Mouse (Mus musculus) adrenal gland, postnatal 4 days (tissue): ENCODE results near the gene Negr1. TPM values are rescaled to one million over a fixed set of nuclear protein-coding genes. Genes with fewer than 3 reads are reported as not detected.

ENCODE experiments used
- DNase-seq, 2 experiments: peaks; one replicate each; pipeline ENCODE4 v3.0.0; 2021 to 2022; ENCODE audit warnings: low spot score in 2 of 2, mixed read lengths in 2 of 2
- total RNA-seq, 2 experiments: library from RNA; stranded (reverse); gene quantifications; 2 replicates each; pipeline ENCODE4 v1.2.3; 2021

Gene Negr1
- total RNA-seq, 2 experiments from 2014 or later = 10.5 to 11.5 TPM

DNA sequence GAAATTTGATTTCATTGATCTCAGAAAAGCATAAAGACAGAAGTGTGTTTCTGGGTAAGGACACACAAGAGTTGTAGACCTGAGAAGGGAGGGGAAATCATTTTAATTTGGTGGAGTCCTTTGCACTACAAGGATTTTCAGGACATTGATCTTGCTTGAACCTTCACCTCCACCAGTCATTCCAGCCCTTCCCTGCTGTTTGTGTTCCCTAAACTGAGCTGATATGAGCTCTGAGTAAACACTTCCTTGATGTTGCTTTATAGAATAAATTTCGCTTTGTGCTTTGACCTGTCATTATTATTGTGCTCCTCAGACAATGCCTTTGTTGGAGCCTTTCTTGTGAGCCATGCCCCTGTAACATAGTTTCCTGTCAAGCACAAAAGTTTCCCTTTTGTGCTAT is 335.0 kb downstream of the Negr1 start:
- no peak for DNase-seq

DNA sequence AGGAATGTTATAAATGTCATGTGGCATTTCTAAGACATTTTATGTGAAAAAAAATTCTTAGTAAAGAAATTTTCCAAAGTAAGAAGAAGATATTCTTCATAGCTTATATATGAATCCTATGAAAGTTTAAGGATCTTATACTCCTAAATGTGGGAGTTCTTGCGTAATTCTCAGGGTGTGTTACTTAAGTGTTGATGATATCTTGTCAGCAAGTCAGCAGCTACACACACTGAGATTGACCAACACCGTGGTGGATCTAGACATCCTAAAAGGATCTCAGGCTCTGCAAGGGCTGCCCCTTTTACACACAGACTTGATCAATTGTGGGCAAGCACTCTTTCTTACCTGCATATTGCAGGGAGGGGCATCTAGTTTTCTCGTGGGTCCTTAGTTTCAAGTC is 339.5 kb downstream of the Negr1 start:
- no peak for DNase-seq

DNA sequence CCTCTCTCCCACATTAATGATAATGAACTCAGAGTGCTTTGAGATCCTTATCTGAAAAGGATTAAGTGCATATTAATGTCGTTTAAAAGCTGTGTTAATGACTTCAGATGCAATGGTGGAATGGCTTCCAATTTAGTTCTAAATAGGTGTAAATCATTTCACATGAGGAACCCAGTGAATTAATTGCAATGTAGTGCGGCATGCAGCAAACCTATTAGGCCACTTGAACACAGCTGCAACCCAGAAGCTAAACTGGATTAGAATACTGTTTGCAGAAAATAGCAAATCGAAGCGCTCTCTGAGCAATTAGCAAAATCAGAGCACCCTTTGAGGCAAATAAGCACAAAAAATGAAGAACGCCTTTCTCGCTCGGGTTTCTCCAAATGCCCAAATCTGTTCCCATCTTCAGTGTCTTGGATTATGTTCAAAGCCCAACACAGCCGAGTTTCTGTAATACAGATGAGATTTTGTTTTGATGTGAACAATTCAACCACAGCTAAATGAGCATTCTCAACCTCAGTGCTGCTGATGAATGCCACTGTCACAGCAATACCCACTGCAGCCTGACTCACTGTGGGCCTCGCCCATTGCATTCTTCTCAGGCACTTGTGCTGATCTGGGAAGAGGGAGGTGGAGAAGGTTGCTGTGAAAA is 342.5 kb downstream of the Negr1 start:
- DNase-seq = no peak

DNA sequence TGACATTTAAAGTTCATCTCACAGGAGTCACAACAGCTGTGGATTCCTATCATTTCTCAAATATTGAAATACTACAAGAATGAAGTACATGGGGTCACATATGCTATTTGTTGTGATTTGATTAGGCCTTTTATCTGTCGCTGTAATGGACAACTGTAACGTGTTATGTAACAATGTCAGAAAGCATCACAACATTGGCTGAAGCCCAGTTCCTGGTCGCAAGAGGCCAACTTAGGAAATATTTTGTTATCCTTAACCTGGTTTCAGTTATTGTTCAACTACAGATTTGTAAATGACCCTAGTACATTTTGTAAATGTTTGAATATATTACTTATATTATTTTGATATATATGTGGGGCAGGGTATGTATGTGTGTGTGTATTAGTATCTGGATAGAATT is 351.2 kb downstream of the Negr1 start:
- no peak for DNase-seq

DNA sequence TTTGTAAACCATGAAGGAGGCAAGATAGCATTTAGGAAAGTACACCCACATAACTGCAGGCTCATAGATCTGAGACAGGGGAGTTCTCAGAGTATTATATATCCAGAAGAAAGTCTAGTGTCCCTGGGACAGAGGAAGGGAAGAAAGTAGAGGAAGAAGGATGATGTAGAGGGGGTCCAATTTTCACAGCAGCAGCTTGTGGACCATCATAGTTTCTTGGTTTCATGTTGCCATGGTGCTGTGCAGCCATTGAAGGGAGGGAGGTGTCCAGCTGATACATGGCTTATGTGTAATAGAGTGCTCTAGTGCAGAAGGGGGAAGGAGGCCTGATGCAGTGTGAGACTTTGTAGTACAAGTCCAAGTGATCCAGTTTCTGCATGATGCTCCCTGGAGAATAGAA is 359.8 kb downstream of the Negr1 start:
- no peak for DNase-seq

DNA sequence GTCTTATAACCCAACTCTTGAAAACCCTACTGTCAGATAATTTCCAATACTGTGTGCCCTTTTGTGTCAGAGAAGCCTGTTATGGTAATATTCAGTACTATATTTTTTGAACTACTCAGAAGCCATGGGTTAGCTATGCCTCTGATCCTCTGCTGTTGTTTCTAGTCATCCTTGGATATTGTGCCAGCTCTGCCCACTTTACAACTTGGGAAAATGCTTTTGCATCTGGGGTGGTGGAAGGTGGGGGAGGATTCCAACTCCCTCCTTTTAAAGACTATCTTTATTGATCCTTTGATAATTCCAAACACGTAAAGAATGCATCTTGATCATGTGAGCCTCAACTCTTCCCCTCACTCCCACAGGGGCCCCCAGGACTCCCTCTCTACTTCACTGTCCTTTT is 361.6 kb downstream of the Negr1 start:
- no peak for DNase-seq

DNA sequence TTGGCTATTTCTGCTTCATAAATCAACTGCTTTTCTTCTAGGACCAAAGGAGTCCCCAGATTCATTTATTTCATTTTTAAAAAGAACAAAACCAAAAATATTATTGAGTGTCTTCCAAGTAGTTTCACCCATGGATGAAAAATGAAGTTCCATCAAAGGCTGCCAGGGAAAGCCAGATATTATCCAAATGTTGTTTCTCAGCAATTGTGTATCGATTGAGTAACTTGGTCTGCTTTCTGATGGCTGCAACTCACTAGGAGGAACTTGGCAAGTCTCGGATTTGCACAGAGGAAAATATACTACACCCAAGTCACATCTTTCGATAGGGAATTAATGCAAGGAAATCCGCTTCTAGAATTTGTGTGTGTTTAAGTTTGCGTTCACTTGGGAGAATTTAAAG is 363.5 kb downstream of the Negr1 start:
- no peak for DNase-seq

DNA sequence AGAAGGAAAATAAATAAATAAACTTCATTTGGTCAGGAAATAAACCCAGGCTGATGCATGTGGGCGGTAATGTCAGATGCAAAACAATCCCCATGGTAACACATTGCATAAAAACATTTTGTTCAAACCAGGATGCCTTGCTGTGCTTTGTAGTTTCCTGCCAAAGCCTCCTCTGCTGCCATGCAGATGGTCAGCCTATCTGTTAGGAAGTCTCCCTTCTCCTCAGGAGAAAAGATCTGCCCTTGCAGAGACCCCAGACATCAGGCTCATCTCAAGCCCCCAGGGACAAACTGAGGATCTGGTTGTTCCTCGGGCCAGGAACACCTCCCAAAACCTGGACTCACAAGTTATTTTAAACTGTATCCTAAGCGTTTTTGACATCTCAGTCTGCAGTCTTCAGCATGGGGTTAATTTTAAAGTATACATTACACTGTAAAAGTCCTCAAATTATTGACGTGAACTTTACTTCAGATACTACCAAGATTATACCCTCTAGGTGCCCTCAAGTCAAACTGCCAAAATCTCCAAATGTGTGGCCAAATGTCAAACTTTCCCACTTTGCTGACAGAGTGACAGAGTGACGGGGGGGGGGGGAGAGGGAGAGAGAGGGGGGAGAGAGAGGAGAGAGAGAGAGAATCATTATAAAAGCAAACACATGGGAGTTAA is 366.9 kb downstream of the Negr1 start:
- DNase-seq = no peak

DNA sequence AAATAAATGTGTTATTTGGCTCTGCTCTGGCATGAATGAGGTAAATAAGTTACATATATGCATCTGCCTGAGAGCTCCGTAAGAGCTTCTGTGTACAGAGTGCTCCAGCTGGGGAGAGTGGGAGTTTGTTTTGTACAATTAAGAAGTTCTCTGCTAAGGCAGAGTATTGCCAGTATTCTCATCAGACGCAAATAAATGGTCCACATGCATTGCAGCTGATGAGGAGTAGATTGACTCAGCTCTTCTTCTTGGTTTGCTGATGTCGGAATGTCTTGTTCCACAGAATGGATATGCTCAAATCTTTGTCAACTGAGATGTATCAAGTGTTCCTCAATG is 367.4 kb downstream of the Negr1 start:
- no peak for DNase-seq

DNA sequence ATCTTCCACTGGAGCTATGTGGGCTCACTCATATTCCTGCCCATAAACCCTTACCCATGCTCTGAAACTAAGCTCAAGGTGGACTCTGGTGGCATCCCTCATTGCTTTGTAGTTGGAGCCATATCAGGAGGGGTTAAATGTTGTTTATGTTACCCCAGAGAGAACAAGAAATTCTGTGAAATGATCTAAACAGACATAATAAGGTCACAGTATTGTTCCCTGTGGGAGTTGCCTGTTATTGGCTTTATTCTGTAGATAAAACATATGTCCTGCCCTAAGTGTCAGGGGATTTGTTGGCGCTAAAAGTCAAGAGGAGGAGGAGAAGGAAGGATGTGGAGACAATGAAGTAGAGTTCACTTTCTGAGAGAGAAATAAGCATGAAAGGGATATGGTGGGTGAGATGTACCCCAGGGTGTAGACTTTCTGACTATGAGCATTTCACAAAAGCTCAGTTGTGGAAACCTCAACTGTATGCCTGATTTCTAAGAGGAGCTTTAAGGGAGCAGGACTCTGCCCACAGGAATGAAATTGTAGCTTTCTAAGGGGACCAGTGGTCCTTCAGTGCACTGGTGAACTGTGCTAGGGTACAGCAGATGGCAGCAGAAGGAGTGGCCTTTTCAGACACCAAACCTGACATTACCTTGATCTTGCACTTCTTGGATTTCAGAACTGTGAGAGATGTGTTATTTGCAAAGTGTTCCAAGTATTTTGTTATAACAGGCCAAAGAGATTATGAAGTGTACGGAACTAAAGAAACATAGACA is 368.3 kb downstream of the Negr1 start:
- no peak for DNase-seq

DNA sequence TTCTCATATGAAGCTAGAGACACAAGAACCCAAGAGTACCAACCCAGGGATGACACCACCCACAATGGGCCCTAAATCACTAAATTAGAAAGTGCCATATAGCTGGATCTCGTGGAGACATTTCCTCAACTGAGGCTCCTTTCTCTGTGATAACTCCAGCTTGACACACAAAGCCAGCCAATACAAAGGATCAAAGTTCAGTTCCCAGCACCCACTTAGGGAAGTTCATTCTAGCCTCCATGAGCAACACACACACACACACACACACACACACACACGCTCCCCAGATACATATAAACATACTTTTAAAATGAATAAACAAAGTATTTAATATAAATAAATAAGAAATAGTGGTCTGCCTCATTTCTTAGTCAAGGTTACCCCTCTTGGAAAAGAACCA is 369.4 kb downstream of the Negr1 start:
- no peak for DNase-seq

DNA sequence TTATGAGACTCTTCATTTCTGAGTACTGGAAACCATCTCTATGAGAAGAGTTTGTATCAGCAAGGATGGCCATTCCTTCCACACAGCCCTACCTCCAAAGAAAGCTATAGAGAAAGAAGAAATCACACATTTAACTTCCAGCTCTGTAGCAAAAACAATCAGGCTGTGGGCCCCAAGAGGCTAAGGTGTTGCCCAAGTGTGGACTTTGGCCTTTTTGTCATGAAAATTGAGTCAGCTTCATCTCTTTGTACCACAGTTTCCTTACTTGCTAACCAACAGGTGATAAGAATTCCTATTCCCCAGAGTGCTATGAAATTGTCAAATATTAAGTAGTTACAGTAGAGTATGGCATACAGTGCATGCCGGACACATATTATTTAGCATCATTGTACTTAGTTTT is 369.9 kb downstream of the Negr1 start:
- DNase-seq = no peak

DNA sequence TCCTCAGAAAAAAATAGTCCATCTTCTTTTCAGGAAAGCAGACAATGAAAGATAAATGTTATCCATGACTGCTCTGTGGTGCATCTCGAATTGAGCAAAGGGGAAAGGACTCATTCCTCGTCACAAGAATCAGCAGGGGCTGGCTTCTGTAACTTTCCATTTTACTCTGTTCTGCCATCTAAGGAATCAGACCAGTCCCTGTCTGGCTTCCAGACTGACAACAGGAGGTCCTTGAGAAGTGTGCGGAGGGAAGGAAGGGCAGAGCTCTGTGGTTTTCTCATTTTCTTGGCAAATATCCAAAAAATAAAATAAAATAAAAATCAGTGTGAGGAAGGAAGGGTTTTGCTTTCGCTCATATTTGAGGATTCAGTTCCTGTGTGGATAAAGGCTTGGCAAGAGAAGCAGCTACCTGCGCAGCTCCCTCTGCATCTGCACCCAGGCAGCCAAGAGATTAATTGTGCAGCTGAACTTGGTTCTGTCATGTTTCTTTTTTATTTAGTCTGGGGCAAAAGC is 373.2 kb downstream of the Negr1 start:
- no peak for DNase-seq

DNA sequence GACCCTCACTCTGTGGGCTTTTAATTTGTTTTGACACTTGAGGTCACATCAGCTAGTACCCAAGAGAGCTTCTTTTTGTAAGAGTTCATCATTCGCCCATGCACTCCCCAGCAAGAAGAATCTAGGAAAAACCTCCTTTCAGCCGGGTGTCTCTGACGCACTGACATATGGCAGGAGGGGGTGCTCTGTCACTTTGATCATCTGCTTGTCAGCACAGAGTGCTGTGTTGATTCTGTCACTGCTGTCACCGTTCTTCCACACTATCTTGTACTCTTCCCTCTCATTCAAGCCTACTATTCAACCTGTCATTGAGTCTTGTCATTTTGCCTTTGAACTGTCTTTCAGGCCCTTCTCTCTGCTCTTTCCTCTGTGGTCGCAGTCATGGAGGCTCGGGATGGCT is 385.8 kb downstream of the Negr1 start:
- no peak for DNase-seq

DNA sequence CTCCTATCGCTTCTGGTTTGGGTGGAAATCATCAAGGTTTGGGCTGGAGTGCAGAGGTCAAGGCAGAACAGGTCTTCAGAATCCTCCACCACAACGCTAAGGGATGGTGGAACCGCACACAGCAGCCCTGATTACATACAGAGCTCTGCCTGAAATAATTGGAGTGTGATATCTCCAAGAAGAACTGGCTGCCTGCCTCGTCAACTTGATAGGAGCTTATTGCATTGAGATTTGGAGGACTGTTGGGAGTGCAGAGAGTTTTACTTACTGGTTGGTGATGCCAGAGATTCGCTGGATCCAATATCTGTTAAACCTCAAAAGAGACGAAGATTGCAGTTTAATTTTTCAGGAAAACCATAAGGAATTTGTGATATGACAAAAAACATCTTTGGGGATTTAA is 391.4 kb downstream of the Negr1 start:
- no peak for DNase-seq

DNA sequence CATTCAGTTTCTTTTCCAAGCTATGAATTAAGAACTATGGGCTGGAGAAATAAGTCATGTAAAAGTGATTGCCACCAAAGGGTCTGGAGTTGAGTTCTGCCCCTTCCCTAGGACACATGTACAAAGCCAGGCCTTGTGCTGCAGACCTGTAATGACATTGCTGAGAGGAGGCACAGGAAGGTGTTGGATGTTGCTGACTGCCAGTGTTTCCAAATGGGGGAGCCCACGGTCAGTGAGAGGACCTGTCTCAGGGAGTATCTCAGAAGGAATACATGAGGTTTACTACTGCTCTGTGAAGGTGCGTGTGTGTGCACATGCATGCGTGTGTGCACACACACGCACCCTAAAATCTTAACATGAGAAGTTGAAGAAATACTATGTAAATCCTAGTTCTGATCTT is 393.5 kb downstream of the Negr1 start:
- no peak for DNase-seq

DNA sequence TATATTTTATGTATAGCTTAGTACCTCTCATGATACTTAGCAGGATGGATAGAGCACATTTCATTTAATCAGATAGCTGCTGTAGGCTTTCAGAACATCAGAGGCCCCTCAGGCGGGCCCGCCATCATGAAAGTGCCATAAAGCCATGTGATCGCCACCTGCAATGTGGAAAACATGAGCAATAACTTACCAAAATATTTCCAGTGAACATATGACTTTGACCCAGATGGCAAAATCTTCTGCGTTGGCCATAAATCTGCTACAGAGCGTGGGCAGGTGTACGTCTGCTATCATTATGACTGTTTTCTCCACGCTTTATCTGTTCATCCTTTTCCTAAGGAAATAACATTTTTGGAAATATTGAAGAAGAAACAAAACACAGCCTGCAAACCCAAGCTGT is 397.0 kb downstream of the Negr1 start:
- no peak for DNase-seq

DNA sequence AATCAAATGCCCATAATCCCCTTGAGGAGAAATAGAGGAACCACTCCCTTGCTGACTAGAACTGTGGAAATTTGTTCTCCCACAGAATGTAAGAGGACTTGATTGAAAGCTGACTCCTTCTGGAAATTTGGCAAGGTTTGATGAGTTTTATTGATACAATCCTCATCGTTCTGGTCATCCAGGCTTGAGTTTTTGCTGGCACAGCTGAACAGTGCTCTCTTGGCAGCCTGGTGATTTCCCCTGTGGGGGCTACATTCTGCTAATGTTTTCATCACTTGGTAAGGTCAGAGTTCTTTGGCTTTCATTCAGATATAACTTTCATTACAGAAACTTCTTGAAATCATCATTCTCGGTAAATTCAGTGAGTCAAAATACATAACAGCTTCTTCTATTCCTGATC is 407.2 kb downstream of the Negr1 start:
- DNase-seq = no peak

DNA sequence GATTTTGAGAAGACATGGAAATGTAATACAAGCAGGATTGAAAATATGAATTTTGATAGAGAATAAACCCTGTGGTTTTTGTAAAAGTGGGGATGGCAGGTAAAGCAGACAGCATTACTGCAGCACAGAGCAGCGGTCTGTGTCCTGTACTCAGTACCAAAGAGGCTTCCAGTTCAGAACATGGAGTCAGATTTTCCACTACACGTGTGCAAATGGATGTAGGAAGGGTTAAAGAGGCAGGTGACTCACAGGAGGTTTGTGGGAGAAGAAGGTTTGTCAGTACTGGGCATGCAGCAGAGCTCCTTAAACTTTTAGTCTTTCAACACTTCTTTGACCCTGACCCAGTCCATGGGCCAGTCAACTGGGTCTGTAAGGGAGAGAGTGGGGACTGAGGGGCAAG is 409.5 kb downstream of the Negr1 start:
- no peak for DNase-seq

DNA sequence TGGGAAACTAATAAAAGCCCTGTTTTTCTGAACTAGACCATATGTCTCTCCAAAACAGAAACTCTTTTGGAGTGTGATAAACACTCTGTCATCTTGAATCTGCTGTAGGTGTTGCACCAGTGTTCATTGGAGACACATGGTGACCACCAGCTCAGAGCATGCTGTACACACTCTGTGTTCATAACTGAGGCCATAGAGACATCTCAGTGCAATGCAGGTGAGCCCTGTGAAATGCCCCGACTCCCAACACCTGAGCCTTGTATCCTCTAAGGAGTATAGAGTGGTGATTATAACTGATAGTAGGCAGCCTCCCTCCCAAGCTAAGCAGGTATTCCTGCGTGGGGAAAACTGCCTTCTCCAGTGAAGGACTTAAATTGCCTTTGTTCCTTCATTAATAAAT is 415.2 kb downstream of the Negr1 start:
- no peak for DNase-seq

DNA sequence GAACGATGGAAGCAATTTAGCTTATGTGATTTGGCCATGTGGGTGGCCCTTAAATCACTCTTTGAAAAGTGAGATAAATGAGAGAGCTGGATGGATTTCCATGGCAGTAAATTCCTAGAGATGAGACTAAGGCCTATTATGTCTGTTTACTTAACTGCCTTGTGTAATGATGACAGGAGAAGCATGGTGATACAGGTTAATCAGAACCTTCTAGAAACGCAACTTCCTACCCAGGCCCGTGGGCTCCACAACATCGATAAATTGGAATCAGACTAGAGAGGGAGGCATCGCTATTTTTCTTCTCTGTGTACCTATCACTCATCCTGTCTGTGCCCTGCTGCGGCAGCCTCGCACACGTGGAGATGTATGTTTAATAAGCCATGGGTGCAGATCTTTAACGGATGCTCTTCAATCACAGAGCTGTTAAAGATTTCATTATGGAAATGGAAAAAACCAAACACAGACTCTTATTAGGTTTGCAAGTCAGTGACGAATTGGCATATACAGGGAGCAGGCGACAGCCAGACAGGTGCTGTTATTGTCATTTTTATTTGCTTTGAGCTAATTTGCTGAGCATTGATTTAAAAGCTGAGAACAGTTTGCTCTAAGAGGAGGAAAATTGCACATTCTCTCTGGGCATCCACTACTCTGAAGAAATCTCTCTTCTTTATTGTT is 418.6 kb downstream of the Negr1 start:
- DNase-seq = no peak

DNA sequence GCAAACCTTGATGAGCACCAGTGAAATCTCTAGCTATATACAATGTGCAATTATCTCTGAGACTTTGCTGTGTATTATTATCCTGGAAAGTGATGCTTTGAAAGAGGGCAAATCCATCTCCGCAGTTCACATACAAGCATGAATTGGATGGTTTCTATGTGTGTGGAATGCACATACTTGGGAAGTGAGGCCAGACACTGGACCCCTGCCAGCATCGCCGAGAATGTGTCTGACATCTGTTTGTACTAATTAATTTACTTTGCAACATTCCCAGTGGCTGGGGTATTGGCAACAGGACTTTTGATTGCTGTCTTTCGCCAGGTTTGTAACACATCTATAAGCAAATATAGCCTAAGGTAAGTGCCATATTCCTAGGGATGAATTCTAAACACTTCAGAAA is 420.5 kb downstream of the Negr1 start:
- DNase-seq = no peak
